Mouse (Mus musculus) heart, postnatal 0 days (tissue): ENCODE measurements around the gene Preb.

Experiments
- CTCF ChIP-seq: IDR thresholded peaks from 2 replicates; pipeline ENCODE4 v1.5.1; 2016; ENCODE audit warnings: antibody characterized with exemption, control low read depth, low read depth
- EP300 ChIP-seq: IDR thresholded peaks from 2 replicates; pipeline ENCODE4 v1.6.1; 2016; ENCODE audit warnings: antibody characterized with exemption, low read depth

DNA sequence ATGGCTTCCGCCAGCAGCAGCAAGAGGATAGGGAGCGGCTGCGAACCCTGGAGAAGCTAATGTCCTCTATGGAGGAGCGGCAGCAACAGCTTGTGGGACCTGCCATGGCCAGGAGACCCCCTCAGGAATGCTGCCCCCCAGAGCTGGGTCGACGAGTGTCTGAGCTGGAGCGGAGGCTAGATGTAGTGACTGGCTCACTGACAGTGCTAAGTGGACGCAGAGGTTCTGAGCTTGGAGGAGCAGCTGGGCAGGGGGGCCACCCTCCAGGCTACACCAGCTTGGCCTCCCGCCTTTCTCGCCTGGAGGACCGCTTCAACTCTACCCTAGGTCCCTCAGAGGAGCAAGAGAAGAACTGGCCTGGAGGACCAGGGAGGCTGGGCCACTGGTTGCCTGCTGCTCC is 42.8 kb downstream of the Preb start:
- no peak for TF ChIP-seq CTCF
- no peak for TF ChIP-seq EP300
